Mouse (Mus musculus): ENCODE results near the gene Tmed4. TPM values are rescaled to one million over a fixed set of nuclear protein-coding genes. Genes with fewer than 3 reads are reported as not detected.

The Tmed4 gene
- polyA plus RNA-seq, 1 experiment = 33.8 TPM

- H3K4me3 ChIP-seq (replicated peaks) = no peak overlapping the region
- TF ChIP-seq GATA1 (IDR thresholded peaks at IDR 0.05; ENCODE audit: borderline replicate concordance, low read length) = no peak
- no peaks in the 10 kb centered on the region for H3K9me3 ChIP-seq
- H3K27me3 ChIP-seq (replicated peaks) = no peaks in the 10 kb centered on the region
- peaks cover 30% of the 10 kb centered on the region for H3K4me1 ChIP-seq
- H3K36me3 ChIP-seq (replicated peaks; ENCODE audit: low read length) = peaks cover 75% of the 10 kb centered on the region
These were observed 24.8 kb upstream of the Tmed4 start for GRCm38 (mm10) chr11:6299435-6299834.

DNA sequence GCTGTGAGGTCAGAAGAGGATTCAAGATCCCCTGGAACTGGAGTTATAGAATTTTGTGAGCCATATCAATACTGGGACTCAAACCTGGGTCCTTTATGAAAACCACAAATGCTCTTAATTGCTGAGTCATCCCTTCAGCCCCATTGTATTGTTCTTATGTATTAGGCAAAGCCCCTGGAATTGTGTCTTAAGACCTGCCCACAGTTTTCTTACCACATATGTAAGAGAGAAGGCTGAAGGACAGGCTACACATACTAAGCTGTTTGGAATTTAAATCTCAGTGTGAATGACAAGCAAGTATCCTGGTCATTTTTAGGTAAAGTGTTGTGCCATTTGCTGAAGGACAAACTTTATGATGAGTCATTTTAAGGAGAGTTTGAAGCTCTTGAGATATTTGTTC, 21.4 kb upstream of the Tmed4 start:
- Histone ChIP-seq H3K4me3 (replicated peaks) (no peak overlapping the region), H3K27me3 (replicated peaks) (no peaks in the 10 kb centered on the region), H3K9me3 (no peaks in the 10 kb centered on the region), H3K4me1 (peaks cover 54% of the 10 kb centered on the region), H3K36me3 (replicated peaks; ENCODE audit: low read length) (peaks cover 51% of the 10 kb centered on the region)
- TF ChIP-seq FLI1 (IDR thresholded peaks at IDR 0.05; ENCODE audit: low read length) (no peak), GATA1 (IDR thresholded peaks at IDR 0.05; ENCODE audit: borderline replicate concordance, low read length) (no peak)

DNA sequence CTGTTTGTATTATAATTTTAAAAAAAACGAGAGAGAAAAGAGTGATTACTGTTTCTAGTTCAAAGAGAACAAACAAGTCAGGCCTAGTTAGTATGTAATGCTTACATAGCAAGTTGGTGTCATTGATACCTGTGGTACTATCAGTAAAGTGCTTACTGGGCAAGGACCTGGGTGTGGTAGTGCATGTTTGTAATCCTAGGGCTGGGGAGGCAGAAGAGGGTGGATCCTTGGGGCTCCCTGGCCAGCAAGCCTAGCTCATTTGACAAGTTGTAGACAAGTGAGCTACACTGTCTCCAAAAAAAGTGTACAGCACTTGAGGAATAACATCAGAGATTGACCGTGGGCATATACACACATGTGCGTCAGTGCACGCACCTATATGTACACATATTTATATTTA, 20.0 kb upstream of the Tmed4 start:
- Histone ChIP-seq H3K27me3 (replicated peaks) (no peaks in the 10 kb centered on the region), H3K9me3 (no peaks in the 10 kb centered on the region), H3K4me3 (replicated peaks) (no peak overlapping the region), H3K4me1 (peaks cover 57% of the 10 kb centered on the region), H3K36me3 (replicated peaks; ENCODE audit: low read length) (peaks cover 36% of the 10 kb centered on the region)
- TF ChIP-seq FLI1 (IDR thresholded peaks at IDR 0.05; ENCODE audit: low read length) = no peak
- no peak for TF ChIP-seq GATA1 (IDR thresholded peaks at IDR 0.05; ENCODE audit: borderline replicate concordance, low read length)

GRCm38 (mm10) chr11:6293601-6294000, 18.9 kb upstream of the Tmed4 start:
- H3K36me3 ChIP-seq (replicated peaks; ENCODE audit: low read length) = peaks cover 26% of the 10 kb centered on the region
- H3K27me3 ChIP-seq (replicated peaks) = no peaks in the 10 kb centered on the region
- H3K4me3 ChIP-seq (replicated peaks) = no peak overlapping the region
- H3K4me1 ChIP-seq = peaks cover 52% of the 10 kb centered on the region
- 0 out of 2 replicates have a peak, but pooled peaks cover 3% of the 10 kb centered on the region for H3K9me3 ChIP-seq
- no peak for TF ChIP-seq FLI1 (IDR thresholded peaks at IDR 0.05; ENCODE audit: low read length)
- TF ChIP-seq GATA1 (IDR thresholded peaks at IDR 0.05; ENCODE audit: borderline replicate concordance, low read length) = no peak

DNA sequence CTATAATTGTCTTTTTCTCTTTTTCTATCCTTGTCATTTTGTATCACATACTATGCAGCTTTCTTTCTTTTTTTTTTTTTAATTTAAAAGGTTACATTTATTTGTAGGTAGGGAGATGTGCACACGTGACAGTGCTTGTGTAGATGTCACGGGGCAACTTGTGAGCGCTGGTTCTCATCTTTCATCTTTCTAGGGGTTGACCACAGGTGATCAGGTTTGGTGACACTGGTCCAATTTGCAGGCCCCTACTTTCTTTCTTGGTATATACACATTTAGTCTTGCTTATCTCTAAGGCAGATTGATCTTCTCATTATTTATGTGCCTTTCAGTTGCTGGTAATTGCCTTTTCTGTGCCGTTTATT, 18.3 kb upstream of the Tmed4 start:
- TF ChIP-seq FLI1 (IDR thresholded peaks at IDR 0.05; ENCODE audit: low read length) (no peak), GATA1 (IDR thresholded peaks at IDR 0.05; ENCODE audit: borderline replicate concordance, low read length) (no peak)
- Histone ChIP-seq H3K36me3 (replicated peaks; ENCODE audit: low read length) (peaks cover 20% of the 10 kb centered on the region), H3K9me3 (0 out of 2 replicates have a peak, but pooled peaks cover 4% of the 10 kb centered on the region), H3K4me1 (peaks cover 52% of the 10 kb centered on the region), H3K27me3 (replicated peaks) (no peaks in the 10 kb centered on the region), H3K4me3 (replicated peaks) (peak overlapping the region; percentile 99)

DNA sequence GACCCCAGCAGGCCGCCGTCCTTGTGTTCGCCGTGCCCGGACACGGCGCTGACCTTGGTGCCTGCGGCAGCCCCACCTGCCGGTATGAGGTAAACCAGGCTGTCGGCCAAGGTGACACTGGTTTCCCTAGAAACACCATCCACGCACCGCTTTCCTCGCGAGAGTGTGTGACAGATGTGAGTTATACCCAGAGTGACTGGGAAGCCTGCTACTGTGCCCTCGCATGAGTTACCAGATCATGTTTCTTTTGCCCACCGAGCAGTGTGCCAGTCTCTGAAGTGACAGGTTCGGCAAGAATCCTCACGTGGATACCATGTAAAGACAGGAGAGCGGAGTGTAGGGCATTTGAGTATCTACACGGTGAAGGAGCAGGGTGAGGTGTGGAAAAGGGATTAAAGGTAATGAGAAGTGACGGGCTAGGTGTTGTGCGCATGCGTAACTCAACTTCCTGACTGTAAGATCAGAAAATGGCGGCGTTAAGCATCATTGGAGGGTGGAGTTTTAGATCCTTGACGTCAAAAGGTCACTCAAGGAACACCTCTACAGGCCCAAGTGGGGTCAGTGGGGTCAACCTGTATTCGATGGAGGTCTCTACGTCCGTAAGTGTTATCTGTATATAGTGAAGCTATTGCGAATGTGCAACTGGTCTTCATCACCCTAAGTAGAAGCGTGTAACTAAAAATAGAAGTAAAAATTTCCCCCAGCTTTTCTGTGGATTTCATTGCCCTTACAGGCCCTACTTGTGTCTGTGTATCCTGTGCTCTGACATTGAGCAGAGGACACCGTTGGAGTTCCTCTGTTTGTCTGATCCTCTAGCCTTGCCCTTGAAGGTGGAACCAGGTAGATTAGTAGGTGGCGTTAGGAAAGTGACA, 17.7 kb upstream of the Tmed4 start:
- Histone ChIP-seq H3K4me1 (peaks cover 52% of the 10 kb centered on the region), H3K27me3 (replicated peaks) (no peaks in the 10 kb centered on the region), H3K9me3 (0 out of 2 replicates have a peak, but pooled peaks cover 4% of the 10 kb centered on the region), H3K36me3 (replicated peaks; ENCODE audit: low read length) (peaks cover 13% of the 10 kb centered on the region), H3K4me3 (replicated peaks) (peak overlapping the region; percentile 99)
- TF ChIP-seq GATA1 (IDR thresholded peaks at IDR 0.05; ENCODE audit: borderline replicate concordance, low read length) (no peak), FLI1 (IDR thresholded peaks at IDR 0.05; ENCODE audit: low read length) (no peak)

GRCm38 (mm10) chr11:6291401-6292115, 16.9 kb upstream of the Tmed4 start, which contains the start of gene Ogdh:
Gene Ogdh (plus strand): TSS chr11:6291633.
- H3K27me3 ChIP-seq (replicated peaks) = no peaks in the 10 kb centered on the region
- H3K36me3 ChIP-seq (replicated peaks; ENCODE audit: low read length) = peaks cover 6% of the 10 kb centered on the region
- H3K4me1 ChIP-seq = peaks cover 49% of the 10 kb centered on the region
- peaks cover 7% of the 10 kb centered on the region for H3K9me3 ChIP-seq
- TF ChIP-seq GATA1 (IDR thresholded peaks at IDR 0.05; ENCODE audit: borderline replicate concordance, low read length) (no peak), FLI1 (IDR thresholded peaks at IDR 0.05; ENCODE audit: low read length) (no peak)
- H3K4me3 ChIP-seq (replicated peaks) = peak within 1 kb of the TSS; percentile 99

DNA sequence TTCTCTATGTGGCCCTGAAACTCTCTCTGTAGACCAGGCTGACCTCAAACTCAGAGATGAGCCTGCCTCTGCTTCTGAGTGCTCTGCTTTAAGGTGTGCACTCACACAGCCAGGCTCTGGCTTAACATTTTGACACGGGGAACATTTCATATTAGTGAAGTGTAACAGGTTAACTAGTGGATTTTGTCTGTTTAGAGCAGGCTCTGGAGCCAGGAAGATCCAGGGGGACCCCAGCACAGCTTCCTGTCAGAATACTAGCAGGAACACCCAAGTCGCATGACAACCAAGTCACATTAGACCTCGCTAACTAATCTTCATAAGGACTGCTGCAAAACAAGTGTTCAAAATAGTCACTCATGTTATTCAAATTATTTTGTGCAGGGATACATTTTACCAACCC, 16.2 kb upstream of the Tmed4 start:
- peaks cover 4% of the 10 kb centered on the region for H3K36me3 ChIP-seq (replicated peaks; ENCODE audit: low read length)
- H3K27me3 ChIP-seq (replicated peaks) = no peaks in the 10 kb centered on the region
- TF ChIP-seq GATA1 (IDR thresholded peaks at IDR 0.05; ENCODE audit: borderline replicate concordance, low read length) = no peak
- no peak for TF ChIP-seq FLI1 (IDR thresholded peaks at IDR 0.05; ENCODE audit: low read length)
- peaks cover 12% of the 10 kb centered on the region for H3K9me3 ChIP-seq
- H3K4me3 ChIP-seq (replicated peaks) = peak overlapping the region; percentile 99
- peaks cover 49% of the 10 kb centered on the region for H3K4me1 ChIP-seq

GRCm38 (mm10) chr11:6290138-6290537, 15.5 kb upstream of the Tmed4 start:
- H3K27me3 ChIP-seq (replicated peaks) = no peaks in the 10 kb centered on the region
- H3K4me1 ChIP-seq = peaks cover 44% of the 10 kb centered on the region
- H3K4me3 ChIP-seq (replicated peaks) = no peak overlapping the region
- H3K36me3 ChIP-seq (replicated peaks; ENCODE audit: low read length) = peaks cover 4% of the 10 kb centered on the region
- peaks cover 12% of the 10 kb centered on the region for H3K9me3 ChIP-seq
- TF ChIP-seq GATA1 (IDR thresholded peaks at IDR 0.05; ENCODE audit: borderline replicate concordance, low read length) (no peak), FLI1 (IDR thresholded peaks at IDR 0.05; ENCODE audit: low read length) (no peak)

GRCm38 (mm10) chr11:6282940-6283339, 8.3 kb upstream of the Tmed4 start:
- H3K4me1 ChIP-seq = peaks cover 7% of the 10 kb centered on the region
- no peaks in the 10 kb centered on the region for H3K36me3 ChIP-seq (replicated peaks; ENCODE audit: low read length)

More at GRCm38 (mm10) chr11:6282940-6283339, 8.3 kb upstream of the Tmed4 start:
- TF ChIP-seq GATA1 (IDR thresholded peaks at IDR 0.05; ENCODE audit: borderline replicate concordance, low read length) (no peak), FLI1 (IDR thresholded peaks at IDR 0.05; ENCODE audit: low read length) (no peak)
- H3K9me3 ChIP-seq = peaks cover 26% of the 10 kb centered on the region
- no peak overlapping the region for H3K4me3 ChIP-seq (replicated peaks)
- H3K27me3 ChIP-seq (replicated peaks) = no peaks in the 10 kb centered on the region

All from megakaryocyte, embryonic 14.5 days (primary cell).